Mouse (Mus musculus): ENCODE measurements around the gene Cep41. TPM values are rescaled to one million over a fixed set of nuclear protein-coding genes. Genes with fewer than 3 reads are reported as not detected.

Cep41 gene
- polyA plus RNA-seq, 1 experiment, result 2.6 TPM

DNA sequence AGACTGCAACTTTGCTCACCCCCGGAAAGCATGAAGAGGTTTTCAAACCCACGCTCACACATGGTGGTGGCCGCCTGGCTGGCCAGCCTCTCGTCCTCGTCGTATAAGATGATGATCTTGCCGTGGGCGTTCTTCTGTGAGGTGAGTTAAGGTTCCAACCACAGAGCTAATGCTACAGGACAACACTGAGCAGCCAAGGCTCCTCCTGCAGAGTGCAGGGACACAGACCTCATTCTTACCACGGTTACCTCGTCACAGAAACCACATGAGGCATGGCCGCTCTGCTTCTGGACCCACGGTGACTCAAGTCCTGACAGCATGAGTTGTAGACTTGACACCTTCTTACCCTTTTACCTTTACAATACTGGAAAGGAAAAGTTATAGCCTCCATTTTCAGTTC, 36.3 kb downstream of the Cep41 start:
- no peaks in the 10 kb centered on the region for H3K36me3 ChIP-seq (ENCODE audit: control insufficient read depth, insufficient read depth, low read length)
- TF ChIP-seq CTCF (conservative IDR thresholded peaks at IDR 0.05; ENCODE audit: insufficient read depth, insufficient read length, low read depth, low read length) (no peak), POLR2A (IDR thresholded peaks at IDR 0.05; ENCODE audit: low read depth, low read length) (no peak)
- WGBS, result 93% methylated on average over 12 of the region's 12 CpGs
- H3K4me1 ChIP-seq (ENCODE audit: control insufficient read depth, insufficient read depth, low read length), result no peaks in the 10 kb centered on the region
- no peaks in the 10 kb centered on the region for H3K27me3 ChIP-seq (replicated peaks; ENCODE audit: control insufficient read depth, insufficient read depth, low read length)
- no peak for DNase-seq
- no peak overlapping the region for H3K4me3 ChIP-seq (ENCODE audit: insufficient read depth, low read depth, low read length)
- H3K27ac ChIP-seq (ENCODE audit: insufficient read depth, low read depth, low read length), result no peak overlapping the region

DNA sequence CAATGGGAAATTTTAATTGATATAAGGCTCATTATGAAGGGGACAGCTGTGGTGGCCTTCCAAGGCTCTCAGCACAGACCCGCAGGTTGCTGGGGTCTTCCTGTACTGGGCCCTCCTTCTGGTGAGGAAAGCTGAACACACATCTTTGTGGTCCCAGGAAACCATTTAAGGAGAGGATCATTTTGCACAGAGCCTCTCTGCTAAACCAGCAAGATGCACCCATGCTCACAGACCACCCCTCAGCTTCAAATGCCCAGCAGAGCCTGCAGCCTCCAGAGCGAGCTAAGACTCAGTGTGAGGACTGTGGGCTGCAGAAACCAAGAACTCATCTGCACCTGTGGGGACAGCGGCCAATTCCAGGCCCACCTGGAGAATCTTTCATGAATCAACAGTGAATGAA, 38.6 kb downstream of the Cep41 start:
- no peak for TF ChIP-seq POLR2A (IDR thresholded peaks at IDR 0.05; ENCODE audit: low read depth, low read length)
- TF ChIP-seq CTCF (conservative IDR thresholded peaks at IDR 0.05; ENCODE audit: insufficient read depth, insufficient read length, low read depth, low read length), result no peak
- 84% methylated on average over 3 of the region's 3 CpGs for WGBS
- no peaks in the 10 kb centered on the region for H3K27me3 ChIP-seq (replicated peaks; ENCODE audit: control insufficient read depth, insufficient read depth, low read length)
- H3K4me3 ChIP-seq (ENCODE audit: insufficient read depth, low read depth, low read length), result no peak overlapping the region
- no peak for DNase-seq
- no peaks in the 10 kb centered on the region for H3K4me1 ChIP-seq (ENCODE audit: control insufficient read depth, insufficient read depth, low read length)
- H3K36me3 ChIP-seq (ENCODE audit: control insufficient read depth, insufficient read depth, low read length), result no peaks in the 10 kb centered on the region
- H3K27ac ChIP-seq (ENCODE audit: insufficient read depth, low read depth, low read length), result no peak overlapping the region

DNA sequence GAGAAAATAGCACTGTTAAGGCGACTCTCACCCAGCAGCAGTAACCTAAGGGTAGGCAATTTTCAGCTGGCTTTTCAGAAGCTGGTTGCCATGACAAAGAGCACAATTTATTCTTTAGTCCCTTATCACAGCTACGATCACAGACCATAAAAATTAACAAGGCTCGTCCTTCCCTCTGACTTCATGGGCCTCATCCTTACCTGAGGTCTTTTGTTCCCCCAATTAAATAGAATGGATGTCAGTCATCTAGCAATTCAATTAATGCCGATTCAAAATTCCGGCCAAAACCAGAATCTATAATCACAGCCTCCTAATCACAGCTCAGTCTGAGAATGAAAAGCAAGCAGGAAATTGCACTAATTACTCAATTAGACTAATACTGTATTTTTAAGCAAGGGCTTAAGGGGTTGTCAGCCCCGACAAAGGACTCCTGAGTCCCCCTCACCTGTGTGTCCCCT, 39.1 kb downstream of the Cep41 start:
- no peaks in the 10 kb centered on the region for H3K4me1 ChIP-seq (ENCODE audit: control insufficient read depth, insufficient read depth, low read length)
- 66% methylated on average over 6 of the region's 6 CpGs for WGBS
- no peak for DNase-seq

DNA sequence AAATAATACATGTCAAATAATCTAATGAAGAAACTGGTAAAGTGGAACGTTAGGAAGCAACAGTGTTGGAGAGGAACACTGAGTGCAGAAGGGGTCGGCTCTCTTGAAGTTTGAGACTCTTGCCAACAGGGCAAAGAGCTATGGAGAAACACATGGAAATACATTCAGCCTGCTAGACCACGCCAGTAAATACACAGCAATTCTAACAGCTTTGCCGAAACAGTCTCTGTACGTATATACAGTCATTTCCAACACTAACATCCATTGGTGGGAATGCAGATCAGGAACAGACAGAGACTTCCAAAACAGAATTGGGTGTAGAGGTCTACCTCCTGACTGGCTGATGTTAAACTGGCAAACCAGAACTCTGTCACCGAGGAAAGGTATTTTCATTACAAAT, 40.0 kb downstream of the Cep41 start:
- no peak overlapping the region for H3K27ac ChIP-seq (ENCODE audit: insufficient read depth, low read depth, low read length)

More for the DNA sequence above, 39.1 kb downstream of the Cep41 start:
- Histone ChIP-seq H3K4me3 (ENCODE audit: insufficient read depth, low read depth, low read length) (no peak overlapping the region), H3K27me3 (replicated peaks; ENCODE audit: control insufficient read depth, insufficient read depth, low read length) (no peaks in the 10 kb centered on the region), H3K36me3 (ENCODE audit: control insufficient read depth, insufficient read depth, low read length) (no peaks in the 10 kb centered on the region), H3K27ac (ENCODE audit: insufficient read depth, low read depth, low read length) (no peak overlapping the region)
- no peak for TF ChIP-seq POLR2A (IDR thresholded peaks at IDR 0.05; ENCODE audit: low read depth, low read length)
- no peak for TF ChIP-seq CTCF (conservative IDR thresholded peaks at IDR 0.05; ENCODE audit: insufficient read depth, insufficient read length, low read depth, low read length)

DNA sequence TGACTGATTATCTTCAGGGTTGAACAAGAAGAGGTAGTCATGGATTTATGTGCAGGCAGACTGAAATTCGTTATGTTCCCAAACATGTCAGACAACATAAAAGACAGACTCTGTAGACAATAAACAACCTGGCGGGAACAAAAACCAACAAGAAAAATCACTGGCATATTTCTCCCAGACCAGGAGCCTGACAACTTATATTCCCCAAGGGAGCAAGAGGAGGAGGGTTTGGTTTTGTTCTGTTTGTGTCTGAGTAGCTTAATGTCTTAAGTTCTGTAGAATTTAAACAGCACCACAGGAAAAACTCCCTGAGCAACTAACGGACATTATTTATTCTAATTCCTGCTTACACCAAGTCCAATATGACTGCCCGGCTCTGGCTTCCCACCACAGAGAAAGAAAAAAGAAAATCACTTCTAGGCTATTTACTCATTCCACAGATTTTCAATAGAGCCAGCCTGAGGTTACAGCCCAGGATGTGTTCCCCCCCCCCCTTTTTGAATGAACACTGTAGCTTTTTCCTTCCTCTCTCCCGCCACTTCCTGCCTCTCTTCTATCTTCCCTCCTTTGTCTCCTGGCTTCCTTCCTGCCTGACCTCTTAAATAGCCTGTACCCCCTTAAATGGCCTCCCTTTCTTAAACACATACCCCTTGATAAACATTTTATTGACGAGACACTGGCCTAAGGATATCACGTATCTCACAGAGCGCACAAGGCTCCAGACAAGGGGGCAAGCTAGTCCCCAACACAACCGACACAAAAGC, 40.9 kb downstream of the Cep41 start:
- 62% methylated on average over 9 of the region's 9 CpGs for WGBS
- no peak for TF ChIP-seq CTCF (conservative IDR thresholded peaks at IDR 0.05; ENCODE audit: insufficient read depth, insufficient read length, low read depth, low read length)
- no peak for TF ChIP-seq POLR2A (IDR thresholded peaks at IDR 0.05; ENCODE audit: low read depth, low read length)
- Histone ChIP-seq H3K4me1 (ENCODE audit: control insufficient read depth, insufficient read depth, low read length) (no peaks in the 10 kb centered on the region), H3K4me3 (ENCODE audit: insufficient read depth, low read depth, low read length) (no peak overlapping the region), H3K27ac (ENCODE audit: insufficient read depth, low read depth, low read length) (no peak overlapping the region), H3K27me3 (replicated peaks; ENCODE audit: control insufficient read depth, insufficient read depth, low read length) (no peaks in the 10 kb centered on the region), H3K36me3 (ENCODE audit: control insufficient read depth, insufficient read depth, low read length) (no peaks in the 10 kb centered on the region)
- no peak for DNase-seq

More for the DNA sequence above, 40.0 kb downstream of the Cep41 start:
- no peak for TF ChIP-seq CTCF (conservative IDR thresholded peaks at IDR 0.05; ENCODE audit: insufficient read depth, insufficient read length, low read depth, low read length)
- no peak for TF ChIP-seq POLR2A (IDR thresholded peaks at IDR 0.05; ENCODE audit: low read depth, low read length)
- H3K4me3 ChIP-seq (ENCODE audit: insufficient read depth, low read depth, low read length), result no peak overlapping the region
- H3K36me3 ChIP-seq (ENCODE audit: control insufficient read depth, insufficient read depth, low read length), result no peaks in the 10 kb centered on the region
- 78% methylated on average over 6 of the region's 6 CpGs for WGBS
- H3K27me3 ChIP-seq (replicated peaks; ENCODE audit: control insufficient read depth, insufficient read depth, low read length), result no peaks in the 10 kb centered on the region
- no peaks in the 10 kb centered on the region for H3K4me1 ChIP-seq (ENCODE audit: control insufficient read depth, insufficient read depth, low read length)
- DNase-seq, result no peak

DNA sequence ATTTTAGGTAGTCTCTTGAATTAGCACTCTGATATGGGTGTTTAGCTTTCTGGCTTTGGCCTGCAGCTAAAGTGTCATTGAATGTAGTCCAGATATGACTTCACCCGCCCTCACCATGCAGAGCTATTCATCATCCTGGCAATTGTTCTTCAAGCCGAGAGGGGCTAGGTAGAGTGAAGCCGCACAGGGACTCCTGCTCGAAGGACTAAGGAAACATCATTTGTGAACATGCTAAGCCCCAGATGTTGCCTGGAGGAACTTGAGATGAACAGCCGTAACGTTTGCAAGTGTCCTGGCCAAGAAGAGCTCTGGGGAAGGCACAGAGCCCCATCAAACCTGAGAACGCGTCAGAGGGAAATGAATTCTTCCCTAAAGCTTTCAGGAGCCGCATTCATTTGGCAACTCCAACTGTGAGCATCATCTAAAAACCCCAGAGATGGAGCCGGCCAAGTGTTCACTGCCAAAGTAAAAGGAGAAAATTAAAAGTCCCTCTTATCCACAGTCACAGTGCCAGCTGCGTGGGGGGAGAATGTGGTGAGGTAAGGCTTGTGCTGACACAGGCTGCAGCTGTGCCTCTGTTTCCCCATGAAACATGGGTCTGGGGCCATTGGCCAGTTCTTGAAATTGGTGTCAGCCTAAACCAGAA, 43.8 kb downstream of the Cep41 start:
- TF ChIP-seq POLR2A (IDR thresholded peaks at IDR 0.05; ENCODE audit: low read depth, low read length), result no peak
- TF ChIP-seq CTCF (conservative IDR thresholded peaks at IDR 0.05; ENCODE audit: insufficient read depth, insufficient read length, low read depth, low read length), result no peak
- DNase-seq, result no peak
- no peaks in the 10 kb centered on the region for H3K27me3 ChIP-seq (replicated peaks; ENCODE audit: control insufficient read depth, insufficient read depth, low read length)
- WGBS, result 85% methylated on average over 11 of the region's 11 CpGs
- no peak overlapping the region for H3K4me3 ChIP-seq (ENCODE audit: insufficient read depth, low read depth, low read length)
- H3K27ac ChIP-seq (ENCODE audit: insufficient read depth, low read depth, low read length), result no peak overlapping the region
- no peaks in the 10 kb centered on the region for H3K4me1 ChIP-seq (ENCODE audit: control insufficient read depth, insufficient read depth, low read length)
- no peaks in the 10 kb centered on the region for H3K36me3 ChIP-seq (ENCODE audit: control insufficient read depth, insufficient read depth, low read length)

DNA sequence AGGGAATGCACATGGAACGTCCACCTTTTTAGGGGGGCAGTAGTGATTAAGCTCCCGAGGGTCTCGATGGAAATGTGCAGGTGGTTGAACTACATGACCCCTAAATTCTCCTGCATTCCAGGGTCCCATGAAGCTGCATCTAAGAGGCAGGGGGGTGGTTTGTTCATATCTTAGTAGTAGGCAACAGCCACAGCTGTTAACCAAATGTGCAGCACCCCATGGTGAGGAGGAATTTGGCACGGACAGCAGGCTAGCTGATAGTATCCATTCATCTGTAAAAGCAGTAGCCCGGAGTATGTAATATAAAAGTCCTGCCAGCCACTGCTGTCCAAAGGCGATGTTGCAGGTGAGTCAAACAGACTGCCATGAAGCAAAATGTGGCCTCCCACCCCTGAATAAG, 48.2 kb downstream of the Cep41 start:
- Histone ChIP-seq H3K27ac (ENCODE audit: insufficient read depth, low read depth, low read length) (no peak overlapping the region), H3K4me3 (ENCODE audit: insufficient read depth, low read depth, low read length) (no peak overlapping the region), H3K4me1 (ENCODE audit: control insufficient read depth, insufficient read depth, low read length) (no peaks in the 10 kb centered on the region), H3K27me3 (replicated peaks; ENCODE audit: control insufficient read depth, insufficient read depth, low read length) (no peaks in the 10 kb centered on the region), H3K36me3 (ENCODE audit: control insufficient read depth, insufficient read depth, low read length) (no peaks in the 10 kb centered on the region)
- no peak for DNase-seq
- WGBS, result 79% methylated on average over 6 of the region's 6 CpGs
- TF ChIP-seq POLR2A (IDR thresholded peaks at IDR 0.05; ENCODE audit: low read depth, low read length), result no peak
- no peak for TF ChIP-seq CTCF (conservative IDR thresholded peaks at IDR 0.05; ENCODE audit: insufficient read depth, insufficient read length, low read depth, low read length)
